In genomic region chr3:95224295-95224694, GRCm38 (mm10) we compare ENCODE assay signal across 8 mouse cellular contexts. TPM values are rescaled to one million over a fixed set of nuclear protein-coding genes. Genes with fewer than 3 reads are reported as not detected.
DNase-seq lines count a peak whose midpoint lies in the region; ATAC-seq lines count a peak whose summit lies in the region.

No protein-coding gene starts in this region.

- ATAC-seq in erythroid progenitor cell, adult 5-6 weeks (replicated peaks; ENCODE audit: low FRiP score, poor library complexity, severe bottlenecking): no peak

- peak; percentile 58 for DNase-seq in adrenal gland, adult 2 months
- DNase-seq in adrenal gland, adult 8-10 months: no peak
- DNase-seq in lung, postnatal 36 days: peak; percentile 40
- no peak for DNase-seq in lung, postnatal 25 days (ENCODE audit: low spot score)
- peak; percentile 49 for DNase-seq in induced T-regulatory cell, adult 2 months (ENCODE audit: low read depth)
- DNase-seq in retina, embryonic 14.5 days (ENCODE audit: low spot score): peak; percentile 68
- DNase-seq in right cerebral cortex, postnatal 14 days: no peak

RNA-seq across cellular contexts. Expression of gene Cdc42se1, which starts 4.2 kb away (rescaled TPM):
- 100 to 1,000 TPM in 1 of 2 experiments, 10 to 100 TPM in 1; 89.7 to 102 TPM for total RNA-seq in adrenal gland, adult 2 months (2021)
- polyA plus RNA-seq in adrenal gland, adult 2 months (2012; rRNA removed): 46.1 and 53.0 TPM in 2 replicates
- total RNA-seq in adrenal gland, adult 8-10 months (2022): 100 to 1,000 TPM in 2 of 4 experiments, 10 to 100 TPM in 2; 81.4 to 119 (median 97.4) TPM
- 30.3 and 31.9 TPM in 2 replicates for total RNA-seq in erythroid progenitor cell, adult 5-6 weeks (2015; ENCODE audit: low replicate concordance)
- 22.7 and 23.4 TPM in 2 replicates for total RNA-seq in erythroid progenitor cell, adult 5-6 weeks (2017; ENCODE audit: low replicate concordance)

RNA-seq across cellular contexts. Expression of gene Gabpb2, which starts 6.6 kb away (rescaled TPM):
- 10 to 100 TPM; 19.0 to 21.1 TPM for total RNA-seq in adrenal gland, adult 2 months (2021)
- 4.0 and 4.5 TPM in 2 replicates for polyA plus RNA-seq in adrenal gland, adult 2 months (2012; rRNA removed)
- total RNA-seq in adrenal gland, adult 8-10 months (2022): 10 to 100 TPM; 21.4 to 40.8 (median 28.2) TPM
- total RNA-seq in erythroid progenitor cell, adult 5-6 weeks (2015; ENCODE audit: low replicate concordance): 98.9 and 104 TPM in 2 replicates
- total RNA-seq in erythroid progenitor cell, adult 5-6 weeks (2017; ENCODE audit: low replicate concordance): 157 and 160 TPM in 2 replicates

RNA-seq across cellular contexts. Expression of gene Mllt11, which starts 7.7 kb away (rescaled TPM):
- 1 to 10 TPM; 8.0 to 8.7 TPM for total RNA-seq in adrenal gland, adult 2 months (2021)
- polyA plus RNA-seq in adrenal gland, adult 2 months (2012; rRNA removed): 7.2 and 9.2 TPM in 2 replicates
- total RNA-seq in adrenal gland, adult 8-10 months (2022): 1 to 10 TPM; 6.6 to 7.1 (median 6.8) TPM
- total RNA-seq in erythroid progenitor cell, adult 5-6 weeks (2015; ENCODE audit: low replicate concordance): 1.8 TPM in 1 of 2 replicates, not detected in the other
- total RNA-seq in erythroid progenitor cell, adult 5-6 weeks (2017; ENCODE audit: low replicate concordance): 0.64 and 1.2 TPM in 2 replicates

RNA-seq across cellular contexts. Expression of gene Gm128, which starts 17.1 kb away (rescaled TPM):
- total RNA-seq in adrenal gland, adult 2 months (2021): under 1 TPM in 1 of 2 experiments, not detected in 1; 0.21 TPM
- polyA plus RNA-seq in adrenal gland, adult 2 months (2012; rRNA removed): 0.20 and 0.22 TPM in 2 replicates
- total RNA-seq in adrenal gland, adult 8-10 months (2022): under 1 TPM in 1 of 4 experiments, not detected in 3; 0.19 TPM
- total RNA-seq in erythroid progenitor cell, adult 5-6 weeks (2015; ENCODE audit: low replicate concordance): not detected in 2 replicates
- total RNA-seq in erythroid progenitor cell, adult 5-6 weeks (2017; ENCODE audit: low replicate concordance): not detected in 2 replicates

RNA-seq across cellular contexts. Expression of gene Bnipl, which starts 26.7 kb away (rescaled TPM):
- total RNA-seq in adrenal gland, adult 2 months (2021): not detected
- polyA plus RNA-seq in adrenal gland, adult 2 months (2012; rRNA removed): not detected in 2 replicates
- under 1 TPM in 1 of 4 experiments, not detected in 3; 0.75 TPM for total RNA-seq in adrenal gland, adult 8-10 months (2022)
- not detected in 2 replicates for total RNA-seq in erythroid progenitor cell, adult 5-6 weeks (2015; ENCODE audit: low replicate concordance)
- not detected in 2 replicates for total RNA-seq in erythroid progenitor cell, adult 5-6 weeks (2017; ENCODE audit: low replicate concordance)

Comparison
In these comparisons a context has a peak if more than half of its experiments do, and no peak if none do; other contexts are left out.
1. DNase-seq: peak in adrenal gland, adult 2 months (single experiment), lung, postnatal 36 days (single experiment), induced T-regulatory cell, adult 2 months (single experiment) and retina, embryonic 14.5 days (single experiment); none in adrenal gland, adult 8-10 months (single experiment), lung, postnatal 25 days (single experiment) and right cerebral cortex, postnatal 14 days (single experiment).